Mouse (Mus musculus) cerebellum, adult 18-20 months (tissue): ENCODE data around the gene P3h1.
"Not testable (repeated sequence)": the region's sequence is repeated elsewhere in the genome, so short reads cannot be mapped to it uniquely, and the experiment has no call there.

ENCODE experiments used
- DNase-seq, 2 experiments: peaks; one replicate each; pipeline ENCODE4 v3.0.0; 2021

Gene P3h1

DNA sequence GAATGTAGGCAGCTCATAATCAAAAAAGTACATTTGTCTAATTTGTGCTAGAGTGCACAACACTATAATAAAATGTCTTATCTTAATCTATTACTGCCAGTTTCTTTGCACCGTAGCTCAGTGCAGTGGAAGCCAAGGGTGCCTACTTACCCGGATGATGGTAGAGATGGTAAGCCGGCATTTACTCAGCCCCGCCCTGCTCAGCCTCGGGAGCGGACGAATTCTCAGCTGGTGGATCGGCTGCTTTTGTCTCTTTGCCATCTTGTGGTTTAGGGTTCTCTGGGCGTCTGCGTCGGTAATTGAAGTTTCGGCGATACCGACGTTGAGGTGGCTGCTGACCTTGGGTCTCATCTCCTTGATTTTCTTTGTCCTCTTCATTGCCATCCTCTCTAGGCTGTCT is 46.1 kb downstream of the P3h1 start:
- not testable (repeated sequence) for DNase-seq

DNA sequence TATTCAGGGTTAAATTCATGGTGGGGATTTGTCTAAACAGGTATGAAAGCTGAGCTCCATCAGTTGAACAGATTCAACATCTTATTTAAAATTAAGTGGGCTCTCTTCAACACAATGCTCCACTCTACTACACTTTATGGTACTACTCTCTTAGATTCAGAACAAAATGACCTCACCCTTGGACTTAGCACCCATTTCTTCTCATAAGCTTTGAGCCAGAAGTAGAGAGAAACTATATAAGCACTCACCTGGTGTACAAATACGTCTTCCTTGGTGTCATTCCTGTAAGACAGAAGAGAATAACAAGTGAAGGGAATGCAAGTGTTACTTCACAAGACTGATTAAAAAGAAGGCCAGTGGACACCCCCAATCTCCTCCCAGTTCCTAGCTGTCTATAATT is 52.1 kb downstream of the P3h1 start:
- no peak for DNase-seq

DNA sequence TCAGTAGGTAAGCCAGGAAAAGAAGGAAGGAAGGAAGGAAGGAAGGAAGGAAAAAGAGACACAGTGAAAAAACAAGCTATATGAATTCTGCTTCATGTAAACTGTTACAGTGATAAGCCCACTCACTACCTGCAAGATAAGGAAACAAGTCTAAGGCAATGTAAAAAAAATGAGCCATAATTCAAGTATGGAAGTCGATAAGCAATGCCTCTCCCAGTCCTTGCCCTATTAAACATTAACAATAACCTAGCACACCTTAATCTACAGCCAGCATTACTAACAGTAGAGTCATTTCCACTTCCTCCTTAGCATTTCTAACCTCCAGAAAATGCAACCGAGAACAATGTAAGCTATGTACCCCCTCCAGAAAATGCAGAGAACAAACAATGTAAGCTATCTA is 52.6 kb downstream of the P3h1 start:
- DNase-seq = no peak

DNA sequence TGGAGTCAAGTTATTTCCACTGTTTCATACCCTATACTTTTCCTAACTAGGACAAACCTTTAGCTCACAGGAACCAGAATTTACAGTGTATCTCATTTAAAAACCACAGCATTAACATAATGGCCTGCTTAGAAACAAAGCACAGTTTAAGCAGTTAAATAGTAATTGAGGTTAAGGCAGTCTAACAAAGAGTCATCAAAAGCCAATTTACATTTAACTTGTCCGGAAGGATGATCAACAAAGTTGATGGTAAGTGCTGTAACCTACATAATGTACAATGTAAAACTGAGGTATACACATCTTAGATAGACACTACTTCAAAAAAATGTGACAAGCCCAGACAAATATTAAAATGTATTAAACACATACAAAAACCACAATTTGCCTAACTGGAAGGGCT is 59.2 kb downstream of the P3h1 start:
- DNase-seq = no peak

DNA sequence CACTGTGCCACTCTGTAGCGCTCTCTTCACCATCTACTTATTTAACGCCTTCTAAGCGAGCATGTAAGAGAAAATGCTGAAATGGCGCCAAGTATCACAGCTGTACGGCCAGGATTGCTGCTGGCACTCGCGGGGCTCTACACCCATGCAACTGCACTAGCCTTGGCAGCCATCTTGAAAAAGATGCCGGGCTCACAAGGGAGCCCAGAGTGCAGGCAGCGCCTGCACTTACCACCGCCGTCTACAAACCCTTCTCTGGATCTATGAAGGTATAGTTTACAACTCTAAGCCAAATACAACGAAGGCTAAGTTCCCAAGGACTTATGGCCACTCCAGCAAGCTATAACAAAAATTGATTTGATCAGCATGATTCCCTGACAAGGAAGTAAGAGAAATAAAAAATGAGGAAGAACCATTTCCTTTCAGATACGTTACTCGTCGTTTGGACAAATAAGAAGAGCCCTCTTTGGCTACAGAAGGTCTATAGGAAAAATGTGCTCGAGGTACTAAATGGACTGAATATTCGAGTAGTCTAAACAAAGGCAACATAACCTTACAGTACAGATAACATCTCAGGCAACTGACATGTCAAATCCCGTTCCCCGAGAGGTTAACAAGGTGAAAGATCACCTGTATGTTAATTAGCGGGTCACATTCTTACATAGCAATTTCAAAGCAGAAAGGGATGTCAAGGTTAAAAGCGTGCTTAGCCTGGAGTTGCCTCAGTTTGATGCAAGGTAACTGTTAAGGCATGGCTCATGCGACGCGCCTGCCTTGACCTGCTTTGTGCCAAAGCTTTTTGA is 60.3 kb downstream of the P3h1 start:
- DNase-seq = peak; percentile 20 to 28

DNA sequence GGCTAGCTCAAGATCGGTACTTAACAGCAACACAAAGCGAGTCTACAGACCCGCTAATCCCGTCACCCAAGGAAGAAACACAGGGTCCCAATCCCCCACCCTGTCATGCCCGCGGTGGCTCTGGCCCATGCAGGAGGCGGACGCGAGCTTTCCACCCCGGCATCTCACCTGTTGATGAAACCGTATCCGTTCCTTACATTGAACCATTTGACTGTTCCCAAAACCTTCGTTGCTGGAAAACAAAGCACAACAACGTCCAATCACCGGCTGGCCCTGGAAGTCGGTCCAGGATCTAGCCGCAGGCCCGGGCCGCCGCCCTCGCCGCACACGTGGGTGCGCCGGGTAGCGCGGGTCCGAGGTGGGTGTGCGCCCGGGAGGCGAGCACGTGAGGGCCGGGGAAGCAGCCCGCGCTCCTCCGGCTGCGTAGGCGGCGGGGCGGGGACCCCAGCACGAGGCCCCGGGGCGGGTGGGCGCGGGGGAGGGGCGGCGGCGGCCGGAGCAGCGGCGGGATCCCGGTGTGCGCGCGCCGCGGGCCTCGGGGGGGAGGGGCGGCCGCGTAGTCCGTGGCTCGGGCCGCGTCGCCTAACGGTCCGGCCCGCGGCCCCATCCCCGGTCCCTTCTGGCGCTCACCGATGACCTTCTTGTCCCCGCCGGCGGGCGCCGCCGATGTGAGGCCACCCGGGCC is 61.0 kb downstream of the P3h1 start:
- peak in 1 of 2 experiments; percentile 10 for DNase-seq

DNA sequence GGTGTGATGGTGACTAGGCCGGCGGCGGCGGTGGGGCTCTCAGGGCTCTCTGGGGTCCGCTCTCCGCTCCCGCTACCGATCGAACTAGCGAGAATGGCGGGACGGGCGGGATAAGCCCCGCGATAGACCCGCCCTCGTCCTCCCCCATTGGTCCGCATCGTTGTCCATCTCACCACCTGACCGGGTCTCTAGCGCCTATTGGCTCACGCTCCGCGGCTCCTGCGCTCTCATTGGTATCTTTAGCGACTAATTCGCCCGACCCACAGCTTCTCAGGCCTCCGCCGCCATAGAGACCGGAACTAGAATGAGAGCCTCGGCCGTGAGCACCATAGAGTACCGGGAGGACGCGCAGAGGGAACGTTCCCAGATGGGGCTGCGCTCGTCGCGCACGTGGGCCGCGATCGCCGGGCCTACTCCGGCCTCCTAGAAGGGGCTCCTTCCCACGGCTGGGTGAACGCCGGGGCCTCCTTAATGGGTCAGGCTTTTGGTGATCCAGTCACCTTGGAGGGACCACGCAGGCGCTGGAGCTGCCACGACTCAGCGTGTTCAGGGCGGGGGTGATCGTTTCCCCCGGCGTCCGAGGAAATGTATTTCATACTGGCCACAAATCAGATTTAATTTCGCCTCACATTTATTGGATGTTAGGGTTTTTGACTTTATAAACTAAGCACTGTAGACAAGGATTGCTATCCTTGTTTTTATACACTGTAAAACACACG is 61.9 kb downstream of the P3h1 start, which contains the start of gene Ybx1:
Gene Ybx1 (minus strand): TSS at position 190 of the 719 bp plus-strand sequence.
- DNase-seq = peak; percentile 99 to 100

DNA sequence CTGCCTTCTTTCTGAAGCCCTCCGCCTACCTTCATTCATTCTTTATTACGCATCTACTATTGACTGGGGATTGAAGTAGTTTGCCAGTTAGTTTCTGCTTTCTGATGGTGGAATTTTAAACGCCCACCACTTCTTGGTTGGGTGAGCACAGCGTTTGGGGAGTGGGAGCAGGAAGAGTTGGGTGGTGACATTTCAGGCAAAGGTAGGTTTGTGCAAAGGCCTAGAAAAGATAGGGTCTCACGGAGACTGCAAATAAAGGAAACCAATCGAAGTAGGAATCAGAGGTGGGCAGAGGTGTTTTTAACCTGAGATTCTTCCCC is 62.4 kb downstream of the P3h1 start:
- peak in 1 of 2 experiments; percentile 19 for DNase-seq

DNA sequence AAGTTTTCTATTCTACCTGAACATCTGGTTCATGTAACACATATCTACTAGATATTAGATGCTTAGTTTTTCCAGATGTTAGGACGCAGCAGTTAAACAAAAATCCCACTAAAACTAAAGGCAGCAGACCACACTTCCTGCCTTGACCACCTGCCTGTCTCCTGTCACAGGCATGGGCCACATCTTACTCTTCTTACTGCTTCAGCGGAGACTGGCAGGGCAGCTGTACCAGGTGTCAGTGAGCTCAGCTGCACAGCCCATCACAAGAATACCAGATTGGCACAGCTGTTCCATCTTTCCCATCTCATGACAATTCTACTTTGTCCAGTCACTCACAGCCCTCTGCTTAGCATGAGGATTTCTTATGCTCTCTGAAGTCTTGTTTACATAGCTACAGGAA is 64.6 kb downstream of the P3h1 start:
- DNase-seq = no peak
